Mouse (Mus musculus): Measurements from ENCODE around the gene Gpr155. TPM values are rescaled to one million over a fixed set of nuclear protein-coding genes. Genes with fewer than 3 reads are reported as not detected.

The Gpr155 gene
- polyA plus RNA-seq, 1 experiment from 2014 or later: 5.9 TPM

GRCm38 (mm10) chr2:73404980-73405379 is 18.6 kb upstream of the Gpr155 start:
- Histone ChIP-seq H3K27me3 (no peaks in the 10 kb centered on the region), H3K4me2 (no peak overlapping the region), H3K36me3 (no peaks in the 10 kb centered on the region), H3K4me3 (no peak overlapping the region), H3K9ac (no peak overlapping the region), H3K4me1 (peaks cover 15% of the 10 kb centered on the region), H3K9me3 (no peaks in the 10 kb centered on the region), H3K27ac (no peak overlapping the region)
- WGBS: 88% methylated on average over 7 of the region's 7 CpGs
- no peak for ATAC-seq (ENCODE audit: insufficient number of reproducible peaks, low FRiP score, low TSS enrichment, low read depth)

- Histone ChIP-seq H3K36me3 (no peaks in the 10 kb centered on the region), H3K4me2 (no peak overlapping the region), H3K9ac (no peak overlapping the region), H3K4me1 (peaks cover 15% of the 10 kb centered on the region), H3K27ac (no peak overlapping the region), H3K4me3 (no peak overlapping the region), H3K9me3 (no peaks in the 10 kb centered on the region), H3K27me3 (no peaks in the 10 kb centered on the region)
- 81% methylated on average over 9 of the region's 9 CpGs for WGBS
- no peak for ATAC-seq (ENCODE audit: insufficient number of reproducible peaks, low FRiP score, low TSS enrichment, low read depth)
Measured at GRCm38 (mm10) chr2:73404442-73404841, 18.1 kb upstream of the Gpr155 start.

- 70% methylated on average over 15 of the region's 15 CpGs for WGBS
- no peak overlapping the region for H3K4me2 ChIP-seq
Measured at GRCm38 (mm10) chr2:73403385-73404013, 17.1 kb upstream of the Gpr155 start.

GRCm38 (mm10) chr2:73401689-73402088 is 15.3 kb upstream of the Gpr155 start:
- H3K4me3 ChIP-seq: no peak overlapping the region
- H3K4me1 ChIP-seq: peaks cover 15% of the 10 kb centered on the region
- H3K27me3 ChIP-seq: no peaks in the 10 kb centered on the region
- H3K4me2 ChIP-seq: no peak overlapping the region
- H3K9me3 ChIP-seq: no peaks in the 10 kb centered on the region
- ATAC-seq (ENCODE audit: insufficient number of reproducible peaks, low FRiP score, low TSS enrichment, low read depth): no peak
- H3K9ac ChIP-seq: no peak overlapping the region
- no peak overlapping the region for H3K27ac ChIP-seq
- 6% methylated on average over 1 of the region's 1 CpGs for WGBS
- no peaks in the 10 kb centered on the region for H3K36me3 ChIP-seq

More at GRCm38 (mm10) chr2:73403385-73404013, 17.1 kb upstream of the Gpr155 start:
- H3K27ac ChIP-seq: no peak overlapping the region
- peaks cover 15% of the 10 kb centered on the region for H3K4me1 ChIP-seq
- H3K4me3 ChIP-seq: no peak overlapping the region
- no peak overlapping the region for H3K9ac ChIP-seq
- H3K9me3 ChIP-seq: no peaks in the 10 kb centered on the region
- ATAC-seq (ENCODE audit: insufficient number of reproducible peaks, low FRiP score, low TSS enrichment, low read depth): no peak
- H3K36me3 ChIP-seq: no peaks in the 10 kb centered on the region
- no peaks in the 10 kb centered on the region for H3K27me3 ChIP-seq

GRCm38 (mm10) chr2:73397476-73397875 is 11.1 kb upstream of the Gpr155 start:
- no peaks in the 10 kb centered on the region for H3K27me3 ChIP-seq
- WGBS: 91% methylated on average over 2 of the region's 2 CpGs
- H3K36me3 ChIP-seq: no peaks in the 10 kb centered on the region
- peaks cover 12% of the 10 kb centered on the region for H3K4me1 ChIP-seq
- ATAC-seq (ENCODE audit: insufficient number of reproducible peaks, low FRiP score, low TSS enrichment, low read depth): no peak
- H3K9ac ChIP-seq: no peak overlapping the region
- no peak overlapping the region for H3K4me2 ChIP-seq
- no peak overlapping the region for H3K4me3 ChIP-seq
- no peak overlapping the region for H3K27ac ChIP-seq
- no peaks in the 10 kb centered on the region for H3K9me3 ChIP-seq

GRCm38 (mm10) chr2:73396828-73397325 is 10.5 kb upstream of the Gpr155 start:
- no peak for ATAC-seq (ENCODE audit: insufficient number of reproducible peaks, low FRiP score, low TSS enrichment, low read depth)

GRCm38 (mm10) chr2:73395516-73395915 is 9.1 kb upstream of the Gpr155 start:
- no peaks in the 10 kb centered on the region for H3K4me1 ChIP-seq
- no peaks in the 10 kb centered on the region for H3K9me3 ChIP-seq
- H3K9ac ChIP-seq: no peak overlapping the region
- no peaks in the 10 kb centered on the region for H3K36me3 ChIP-seq
- H3K27ac ChIP-seq: no peak overlapping the region
- H3K4me2 ChIP-seq: no peak overlapping the region
- no peak overlapping the region for H3K4me3 ChIP-seq
- H3K27me3 ChIP-seq: no peaks in the 10 kb centered on the region
- WGBS: 83% methylated on average over 8 of the region's 8 CpGs
- no peak for ATAC-seq (ENCODE audit: insufficient number of reproducible peaks, low FRiP score, low TSS enrichment, low read depth)

More at GRCm38 (mm10) chr2:73396828-73397325, 10.5 kb upstream of the Gpr155 start:
- no peaks in the 10 kb centered on the region for H3K9me3 ChIP-seq
- H3K27ac ChIP-seq: no peak overlapping the region
- no peaks in the 10 kb centered on the region for H3K27me3 ChIP-seq
- no peaks in the 10 kb centered on the region for H3K36me3 ChIP-seq
- 42% methylated on average over 3 of the region's 3 CpGs for WGBS
- no peak overlapping the region for H3K4me3 ChIP-seq
- peaks cover 11% of the 10 kb centered on the region for H3K4me1 ChIP-seq
- no peak overlapping the region for H3K4me2 ChIP-seq
- H3K9ac ChIP-seq: no peak overlapping the region

- WGBS: 87% methylated on average over 3 of the region's 3 CpGs
- no peak overlapping the region for H3K4me2 ChIP-seq
- ATAC-seq (ENCODE audit: insufficient number of reproducible peaks, low FRiP score, low TSS enrichment, low read depth): no peak
Measured at GRCm38 (mm10) chr2:73394476-73394875, 8.1 kb upstream of the Gpr155 start.

GRCm38 (mm10) chr2:73392772-73393171 is 6.4 kb upstream of the Gpr155 start:
- H3K27me3 ChIP-seq: no peaks in the 10 kb centered on the region
- no peak overlapping the region for H3K27ac ChIP-seq
- H3K36me3 ChIP-seq: no peaks in the 10 kb centered on the region
- ATAC-seq (ENCODE audit: insufficient number of reproducible peaks, low FRiP score, low TSS enrichment, low read depth): no peak
- no peak overlapping the region for H3K4me2 ChIP-seq
- no peaks in the 10 kb centered on the region for H3K9me3 ChIP-seq
- no peak overlapping the region for H3K9ac ChIP-seq
- no peaks in the 10 kb centered on the region for H3K4me1 ChIP-seq
- 84% methylated on average over 2 of the region's 2 CpGs for WGBS
- no peak overlapping the region for H3K4me3 ChIP-seq

More at GRCm38 (mm10) chr2:73394476-73394875, 8.1 kb upstream of the Gpr155 start:
- Histone ChIP-seq H3K4me3 (no peak overlapping the region), H3K9ac (no peak overlapping the region), H3K9me3 (no peaks in the 10 kb centered on the region), H3K27ac (no peak overlapping the region), H3K4me1 (no peaks in the 10 kb centered on the region), H3K27me3 (no peaks in the 10 kb centered on the region), H3K36me3 (no peaks in the 10 kb centered on the region)

- H3K9me3 ChIP-seq: no peaks in the 10 kb centered on the region
- no peak overlapping the region for H3K9ac ChIP-seq
- H3K4me1 ChIP-seq: peaks cover 6% of the 10 kb centered on the region; the same call in 1 of the 2 replicates
- no peak overlapping the region for H3K27ac ChIP-seq
- ATAC-seq (ENCODE audit: insufficient number of reproducible peaks, low FRiP score, low TSS enrichment, low read depth): no peak
- H3K4me3 ChIP-seq: no peak overlapping the region
- no peak overlapping the region for H3K4me2 ChIP-seq
- H3K36me3 ChIP-seq: no peaks in the 10 kb centered on the region
- H3K27me3 ChIP-seq: no peaks in the 10 kb centered on the region
- WGBS: 92% methylated on average over 3 of the region's 3 CpGs
Measured at GRCm38 (mm10) chr2:73389951-73390350, 3.6 kb upstream of the Gpr155 start.

GRCm38 (mm10) chr2:73387806-73388205 is 1.4 kb upstream of the Gpr155 start:
- WGBS: 86% methylated on average over 1 of the region's 1 CpGs
- no peaks in the 10 kb centered on the region for H3K27me3 ChIP-seq
- H3K4me1 ChIP-seq: peaks cover 6% of the 10 kb centered on the region; the same call in 1 of the 2 replicates
- H3K36me3 ChIP-seq: no peaks in the 10 kb centered on the region
- no peak overlapping the region for H3K9ac ChIP-seq
- no peak overlapping the region for H3K27ac ChIP-seq
- no peak for ATAC-seq (ENCODE audit: insufficient number of reproducible peaks, low FRiP score, low TSS enrichment, low read depth)
- no peak overlapping the region for H3K4me2 ChIP-seq
- H3K4me3 ChIP-seq: no peak overlapping the region
- no peaks in the 10 kb centered on the region for H3K9me3 ChIP-seq

GRCm38 (mm10) chr2:73385641-73386355 is 574 bp downstream of the Gpr155 start:
- Histone ChIP-seq H3K9ac (peak overlapping the region; percentile 59), H3K9me3 (no peaks in the 10 kb centered on the region), H3K4me2 (peak overlapping the region; percentile 97), H3K27ac (no peak overlapping the region), H3K27me3 (no peaks in the 10 kb centered on the region), H3K4me3 (peak overlapping the region; percentile 75), H3K36me3 (no peaks in the 10 kb centered on the region), H3K4me1 (peaks cover 6% of the 10 kb centered on the region; the same call in 1 of the 2 replicates)
- no peak for ATAC-seq (ENCODE audit: insufficient number of reproducible peaks, low FRiP score, low TSS enrichment, low read depth)
- under 1% methylated on average over 29 of the region's 29 CpGs for WGBS

Measured in limb, embryonic 15.5 days (tissue).